Mouse (Mus musculus): ENCODE data around the gene Cpa2. TPM values are rescaled to one million over a fixed set of nuclear protein-coding genes. Genes with fewer than 3 reads are reported as not detected.

The Cpa2 gene
- polyA plus RNA-seq, 1 experiment from 2014 or later = 8.3 TPM

DNA sequence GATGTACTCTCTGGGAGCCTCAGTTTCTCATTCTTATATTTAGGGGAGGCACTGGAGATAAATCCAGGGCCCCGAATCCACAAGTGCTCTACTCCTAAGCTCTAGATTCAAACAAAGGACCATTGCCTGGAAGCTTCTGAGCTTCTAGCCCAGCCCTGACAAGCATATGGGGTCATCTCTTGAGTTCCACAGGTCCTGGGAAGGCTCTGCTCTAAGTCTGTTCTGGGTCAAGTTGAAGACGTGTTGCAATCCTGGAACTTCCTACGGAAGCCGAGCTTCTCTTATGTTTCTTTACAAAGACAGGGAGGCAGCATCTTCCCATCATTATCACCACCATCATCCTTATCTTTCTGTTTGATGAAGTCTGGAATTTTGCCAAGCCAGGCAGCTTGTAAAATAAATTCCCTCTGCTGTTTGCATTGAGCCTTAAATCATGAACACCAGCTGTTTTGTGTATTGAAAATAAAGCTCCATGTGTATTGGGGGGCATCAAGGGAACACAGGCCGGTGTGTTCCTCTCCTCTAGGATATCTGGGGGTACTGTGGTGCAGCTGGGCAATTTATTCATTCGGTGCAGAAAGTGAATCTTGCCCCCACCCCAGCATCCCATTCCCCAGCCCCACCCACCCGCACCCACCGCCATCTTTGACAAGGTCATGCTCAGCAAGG, 55.0 kb downstream of the Cpa2 start:
- H3K36me3 ChIP-seq (ENCODE audit: control insufficient read depth, insufficient read depth, low read length) = no peaks in the 10 kb centered on the region
- ATAC-seq (replicated peaks; ENCODE audit: insufficient number of reproducible peaks, low FRiP score, low TSS enrichment) = no peak
- H3K4me2 ChIP-seq = no peak overlapping the region
- no peaks in the 10 kb centered on the region for H3K9me3 ChIP-seq (replicated peaks; ENCODE audit: control insufficient read depth, low read length)
- WGBS (ENCODE audit: insufficient replicate concordance) = 83% methylated on average over 8 of the region's 8 CpGs
- H3K4me1 ChIP-seq (ENCODE audit: control insufficient read depth, insufficient read depth, low read length) = peaks cover 4% of the 10 kb centered on the region; the same call in 1 of the 2 replicates
- no peak overlapping the region for H3K27ac ChIP-seq (ENCODE audit: low read depth, low read length)
- no peak overlapping the region for H3K4me3 ChIP-seq (ENCODE audit: low read depth, low read length)
- no peaks in the 10 kb centered on the region for H3K27me3 ChIP-seq (ENCODE audit: control insufficient read depth, insufficient read depth, low read length)
- H3K9ac ChIP-seq (ENCODE audit: low read depth, low read length) = no peak overlapping the region

DNA sequence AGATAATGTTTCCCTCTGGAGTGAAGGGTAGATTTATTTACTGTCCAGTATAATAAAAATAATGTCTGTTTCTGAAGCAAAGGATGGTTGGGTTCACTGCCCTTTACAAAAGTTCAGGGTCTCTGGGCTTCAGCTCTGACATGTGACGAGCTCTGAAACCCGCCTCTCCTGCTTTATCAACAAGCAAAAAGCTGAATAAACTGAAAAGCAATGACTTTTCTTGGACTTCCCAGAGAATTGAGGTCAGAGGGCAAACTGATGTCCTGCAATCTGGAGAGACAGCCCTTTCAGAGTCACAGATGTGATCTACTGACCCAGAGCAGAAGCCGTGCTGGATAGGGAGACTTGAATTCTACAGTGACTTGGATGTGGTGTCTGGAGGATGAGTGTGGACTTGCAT, 58.7 kb downstream of the Cpa2 start:
- Histone ChIP-seq H3K27ac (ENCODE audit: low read depth, low read length) (no peak overlapping the region), H3K4me1 (ENCODE audit: control insufficient read depth, insufficient read depth, low read length) (no peaks in the 10 kb centered on the region), H3K4me3 (ENCODE audit: low read depth, low read length) (no peak overlapping the region), H3K36me3 (ENCODE audit: control insufficient read depth, insufficient read depth, low read length) (no peaks in the 10 kb centered on the region), H3K9me3 (replicated peaks; ENCODE audit: control insufficient read depth, low read length) (no peaks in the 10 kb centered on the region), H3K9ac (ENCODE audit: low read depth, low read length) (no peak overlapping the region), H3K27me3 (ENCODE audit: control insufficient read depth, insufficient read depth, low read length) (no peaks in the 10 kb centered on the region), H3K4me2 (no peak overlapping the region)
- no peak for ATAC-seq (replicated peaks; ENCODE audit: insufficient number of reproducible peaks, low FRiP score, low TSS enrichment)
- WGBS (ENCODE audit: insufficient replicate concordance) = 45% methylated on average over 3 of the region's 3 CpGs

DNA sequence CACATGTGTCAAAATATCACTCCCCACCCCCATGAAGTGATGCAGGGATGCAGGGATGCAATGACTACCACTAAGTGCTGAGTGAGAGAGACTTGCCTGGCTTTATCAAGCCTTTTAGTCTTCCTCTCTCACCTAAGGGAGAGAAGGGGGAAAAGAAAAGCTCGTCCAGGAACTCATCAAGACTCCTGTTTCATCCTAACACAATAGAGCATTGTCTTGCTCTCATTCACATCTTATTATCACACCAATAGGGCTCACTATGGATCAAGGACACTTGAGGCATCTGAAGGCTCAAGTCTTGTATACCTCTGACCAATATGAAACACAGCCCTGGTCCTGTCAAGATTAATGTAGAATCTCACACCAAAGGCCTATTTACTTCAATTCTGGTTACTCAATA, 59.6 kb downstream of the Cpa2 start:
- Histone ChIP-seq H3K9me3 (replicated peaks; ENCODE audit: control insufficient read depth, low read length) (no peaks in the 10 kb centered on the region), H3K4me2 (no peak overlapping the region), H3K4me3 (ENCODE audit: low read depth, low read length) (no peak overlapping the region), H3K9ac (ENCODE audit: low read depth, low read length) (no peak overlapping the region), H3K27me3 (ENCODE audit: control insufficient read depth, insufficient read depth, low read length) (no peaks in the 10 kb centered on the region), H3K36me3 (ENCODE audit: control insufficient read depth, insufficient read depth, low read length) (no peaks in the 10 kb centered on the region), H3K27ac (ENCODE audit: low read depth, low read length) (no peak overlapping the region), H3K4me1 (ENCODE audit: control insufficient read depth, insufficient read depth, low read length) (no peaks in the 10 kb centered on the region)
- ATAC-seq (replicated peaks; ENCODE audit: insufficient number of reproducible peaks, low FRiP score, low TSS enrichment) = no peak
- 64% methylated on average over 1 of the region's 1 CpGs for WGBS (ENCODE audit: insufficient replicate concordance)

DNA sequence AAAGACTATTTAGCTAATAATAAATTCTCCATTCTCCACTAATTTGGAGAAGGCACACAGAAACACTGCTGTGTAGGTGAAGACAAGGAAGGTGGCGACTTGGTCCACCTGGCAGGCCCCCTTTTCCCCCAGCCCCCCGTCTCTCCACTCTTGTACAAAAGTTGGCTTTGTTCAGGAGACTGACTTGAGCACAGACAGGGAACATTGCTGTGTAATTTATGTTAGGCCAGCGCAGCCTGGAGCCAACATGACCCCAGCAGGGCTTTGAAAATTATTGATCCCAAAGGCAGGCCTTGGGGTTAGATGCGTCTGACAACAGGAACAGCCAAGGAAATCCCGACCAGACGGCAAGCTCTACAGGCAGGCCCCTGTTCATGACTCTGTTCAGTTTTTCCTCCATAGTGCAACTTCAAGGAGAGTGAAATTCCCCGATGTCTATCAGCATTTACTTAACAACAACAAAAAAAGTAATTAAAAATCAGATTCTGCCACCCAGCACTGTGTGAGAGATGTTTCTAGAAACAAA, 63.0 kb downstream of the Cpa2 start:
- H3K9ac ChIP-seq (ENCODE audit: low read depth, low read length) = no peak overlapping the region
- H3K27ac ChIP-seq (ENCODE audit: low read depth, low read length) = no peak overlapping the region
- H3K4me3 ChIP-seq (ENCODE audit: low read depth, low read length) = no peak overlapping the region
- no peak for ATAC-seq (replicated peaks; ENCODE audit: insufficient number of reproducible peaks, low FRiP score, low TSS enrichment)
- WGBS (ENCODE audit: insufficient replicate concordance) = 76% methylated on average over 7 of the region's 7 CpGs
- no peak overlapping the region for H3K4me2 ChIP-seq
- H3K36me3 ChIP-seq (ENCODE audit: control insufficient read depth, insufficient read depth, low read length) = no peaks in the 10 kb centered on the region
- H3K9me3 ChIP-seq (replicated peaks; ENCODE audit: control insufficient read depth, low read length) = no peaks in the 10 kb centered on the region
- H3K4me1 ChIP-seq (ENCODE audit: control insufficient read depth, insufficient read depth, low read length) = no peaks in the 10 kb centered on the region
- no peaks in the 10 kb centered on the region for H3K27me3 ChIP-seq (ENCODE audit: control insufficient read depth, insufficient read depth, low read length)

DNA sequence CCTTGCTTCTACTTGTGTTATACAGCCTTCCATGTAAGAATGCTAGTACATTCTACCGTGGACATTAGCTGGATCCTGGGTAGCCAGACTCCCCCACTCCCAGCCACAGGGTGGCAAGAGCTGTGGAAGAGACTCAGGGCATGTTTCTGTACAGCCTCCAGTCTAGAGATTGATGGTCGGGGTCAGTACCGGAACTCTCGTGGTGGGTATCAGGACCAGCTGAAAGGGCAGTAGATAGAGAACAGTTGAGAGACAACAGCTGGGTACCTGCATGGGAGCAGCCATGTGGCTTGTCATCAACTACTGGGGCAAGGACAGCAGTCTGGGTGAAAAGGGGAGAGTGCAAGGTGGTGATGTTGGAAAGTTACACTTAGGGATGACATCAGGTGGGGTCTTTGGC, 63.7 kb downstream of the Cpa2 start:
- WGBS (ENCODE audit: insufficient replicate concordance) = 68% methylated on average over 4 of the region's 4 CpGs
- ATAC-seq (replicated peaks; ENCODE audit: insufficient number of reproducible peaks, low FRiP score, low TSS enrichment) = no peak

DNA sequence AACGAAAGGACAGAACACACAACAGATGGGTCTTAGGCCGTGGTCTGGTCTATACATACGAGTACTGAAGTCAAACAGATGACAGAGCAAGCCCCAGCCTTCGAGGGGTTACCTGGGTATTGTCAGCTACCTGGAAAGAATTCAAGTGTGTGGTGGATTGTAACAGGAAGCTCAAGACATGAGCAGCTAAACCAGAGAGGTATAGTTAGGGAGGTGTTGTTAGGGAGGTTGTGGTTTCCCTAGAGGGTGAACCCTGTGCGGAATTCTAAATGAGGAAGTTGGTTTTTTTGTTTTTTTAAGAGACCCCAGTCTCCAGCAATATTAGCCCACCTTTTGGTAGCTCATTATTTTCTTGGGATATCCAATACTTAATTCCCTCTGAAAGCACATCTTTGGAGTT, 64.3 kb downstream of the Cpa2 start:
- no peak overlapping the region for H3K9ac ChIP-seq (ENCODE audit: low read depth, low read length)
- H3K27me3 ChIP-seq (ENCODE audit: control insufficient read depth, insufficient read depth, low read length) = no peaks in the 10 kb centered on the region
- no peaks in the 10 kb centered on the region for H3K9me3 ChIP-seq (replicated peaks; ENCODE audit: control insufficient read depth, low read length)
- H3K4me3 ChIP-seq (ENCODE audit: low read depth, low read length) = no peak overlapping the region
- H3K4me1 ChIP-seq (ENCODE audit: control insufficient read depth, insufficient read depth, low read length) = no peaks in the 10 kb centered on the region
- H3K27ac ChIP-seq (ENCODE audit: low read depth, low read length) = no peak overlapping the region
- no peaks in the 10 kb centered on the region for H3K36me3 ChIP-seq (ENCODE audit: control insufficient read depth, insufficient read depth, low read length)
- ATAC-seq (replicated peaks; ENCODE audit: insufficient number of reproducible peaks, low FRiP score, low TSS enrichment) = no peak
- 78% methylated on average over 5 of the region's 5 CpGs for WGBS (ENCODE audit: insufficient replicate concordance)
- no peak overlapping the region for H3K4me2 ChIP-seq

More for the DNA sequence above, 63.7 kb downstream of the Cpa2 start:
- no peaks in the 10 kb centered on the region for H3K36me3 ChIP-seq (ENCODE audit: control insufficient read depth, insufficient read depth, low read length)
- no peak overlapping the region for H3K4me3 ChIP-seq (ENCODE audit: low read depth, low read length)
- H3K4me1 ChIP-seq (ENCODE audit: control insufficient read depth, insufficient read depth, low read length) = no peaks in the 10 kb centered on the region
- no peak overlapping the region for H3K9ac ChIP-seq (ENCODE audit: low read depth, low read length)
- no peaks in the 10 kb centered on the region for H3K9me3 ChIP-seq (replicated peaks; ENCODE audit: control insufficient read depth, low read length)
- no peak overlapping the region for H3K27ac ChIP-seq (ENCODE audit: low read depth, low read length)
- H3K27me3 ChIP-seq (ENCODE audit: control insufficient read depth, insufficient read depth, low read length) = no peaks in the 10 kb centered on the region
- no peak overlapping the region for H3K4me2 ChIP-seq

DNA sequence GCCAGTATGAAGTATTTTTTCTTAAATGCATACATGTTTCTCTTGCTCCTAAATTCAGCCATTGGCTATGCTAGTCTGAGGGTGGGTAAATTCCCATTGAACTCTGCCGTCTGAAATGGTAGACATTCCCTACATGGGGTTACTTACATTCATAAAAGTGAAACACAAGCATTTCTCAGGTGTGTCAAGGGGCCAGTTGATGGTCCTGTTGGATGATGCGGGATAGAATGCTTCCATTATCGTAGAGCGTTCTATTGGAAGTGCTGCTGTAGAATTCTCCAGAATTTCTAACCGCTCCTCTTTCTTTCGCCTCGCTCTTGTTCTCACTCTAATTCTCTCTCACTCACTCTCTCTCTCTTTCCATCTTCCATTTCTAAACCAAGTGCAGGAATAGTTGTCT, 69.3 kb downstream of the Cpa2 start, which contains the start of gene Cpa5:
TSS of gene Cpa5 (plus strand) at position 301 of the 400 bp plus-strand sequence.
- H3K4me1 ChIP-seq (ENCODE audit: control insufficient read depth, insufficient read depth, low read length) = no peaks in the 10 kb centered on the region; the same call in 1 of the 2 replicates
- no peaks in the 10 kb centered on the region for H3K9me3 ChIP-seq (replicated peaks; ENCODE audit: control insufficient read depth, low read length)
- no peak within 1 kb of the TSS for H3K4me2 ChIP-seq
- 91% methylated on average over 7 of the region's 7 CpGs for WGBS (ENCODE audit: insufficient replicate concordance)
- H3K36me3 ChIP-seq (ENCODE audit: control insufficient read depth, insufficient read depth, low read length) = no peaks in the 10 kb centered on the region
- H3K27ac ChIP-seq (ENCODE audit: low read depth, low read length) = no peak within 1 kb of the TSS
- H3K27me3 ChIP-seq (ENCODE audit: control insufficient read depth, insufficient read depth, low read length) = no peaks in the 10 kb centered on the region
- no peak within 1 kb of the TSS for H3K4me3 ChIP-seq (ENCODE audit: low read depth, low read length)
- ATAC-seq (replicated peaks; ENCODE audit: insufficient number of reproducible peaks, low FRiP score, low TSS enrichment) = no peak
- no peak within 1 kb of the TSS for H3K9ac ChIP-seq (ENCODE audit: low read depth, low read length)

DNA sequence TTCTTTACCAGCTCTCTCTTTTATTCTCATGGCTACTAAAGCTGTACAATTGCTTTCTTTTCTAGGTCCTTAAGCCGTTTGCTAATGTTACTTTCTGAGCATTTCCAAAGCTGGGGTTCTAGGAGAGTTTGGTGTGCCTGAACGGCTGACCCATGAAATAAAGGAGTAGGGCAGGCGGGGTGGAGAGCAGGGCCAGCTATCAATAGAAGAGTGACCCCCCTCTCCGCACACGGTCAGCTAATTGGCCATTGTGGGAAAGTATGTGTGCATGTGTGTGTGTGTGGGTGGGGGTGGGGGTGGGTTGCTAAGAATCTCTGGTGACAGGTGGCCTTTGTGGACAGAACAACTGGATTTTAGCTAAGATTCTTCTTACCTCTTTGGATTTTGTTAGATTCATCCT, 69.8 kb downstream of the Cpa2 start:
- WGBS (ENCODE audit: insufficient replicate concordance) = 72% methylated on average over 5 of the region's 5 CpGs
- no peak for ATAC-seq (replicated peaks; ENCODE audit: insufficient number of reproducible peaks, low FRiP score, low TSS enrichment)
- no peak overlapping the region for H3K27ac ChIP-seq (ENCODE audit: low read depth, low read length)

More for the DNA sequence above, 69.8 kb downstream of the Cpa2 start:
- Histone ChIP-seq H3K9ac (ENCODE audit: low read depth, low read length) (no peak overlapping the region), H3K9me3 (replicated peaks; ENCODE audit: control insufficient read depth, low read length) (no peaks in the 10 kb centered on the region), H3K27me3 (ENCODE audit: control insufficient read depth, insufficient read depth, low read length) (no peaks in the 10 kb centered on the region), H3K4me2 (no peak overlapping the region), H3K36me3 (ENCODE audit: control insufficient read depth, insufficient read depth, low read length) (no peaks in the 10 kb centered on the region), H3K4me3 (ENCODE audit: low read depth, low read length) (no peak overlapping the region), H3K4me1 (ENCODE audit: control insufficient read depth, insufficient read depth, low read length) (peaks cover 1% of the 10 kb centered on the region; the same call in 1 of the 2 replicates)
